ENCODE assay signal across 8 mouse cellular contexts in the genomic region with DNA sequence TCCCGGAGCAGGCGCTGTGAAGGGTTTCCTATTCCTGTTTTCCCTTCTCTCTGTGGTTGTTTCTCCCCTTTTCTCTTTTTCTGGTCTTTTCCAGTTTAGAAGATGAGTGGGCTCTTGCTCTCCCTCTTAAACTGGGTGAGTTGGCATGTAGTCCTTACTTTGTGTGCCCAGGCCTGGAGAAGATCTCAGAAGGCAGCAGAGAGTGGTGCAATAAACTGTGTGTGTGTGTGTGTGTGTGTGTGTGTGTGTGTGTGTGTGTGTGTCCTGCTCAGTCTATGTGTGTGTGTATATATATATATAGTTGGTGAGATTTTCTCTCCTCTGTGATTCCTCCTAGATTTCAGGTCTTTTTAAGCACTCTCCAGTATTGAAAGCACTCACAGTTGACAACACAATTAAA. TPM values are rescaled to one million over a fixed set of nuclear protein-coding genes. Genes with fewer than 3 reads are reported as not detected.
DNase-seq lines count a peak whose midpoint lies in the region; ATAC-seq and TF ChIP-seq lines count a peak whose summit lies in the region.

No protein-coding gene starts in this region.

- no peak for TF ChIP-seq CTCF in gastrocnemius, adult 2 months (IDR thresholded peaks at IDR 0.05)
- TF ChIP-seq CTCF in stomach, postnatal 0 days (IDR thresholded peaks at IDR 0.05; ENCODE audit: low read depth), result no peak

- peak overlapping the region; percentile 71 for H3K4me3 ChIP-seq in gastrocnemius, adult 2 months
- H3K4me3 ChIP-seq in liver, embryonic 13.5 days (replicated peaks), result peak overlapping the region; percentile 45
- H3K4me3 ChIP-seq in stomach, postnatal 0 days (ENCODE audit: low read depth, low read length), result peak overlapping the region; percentile 52

- no peaks in the 10 kb centered on the region for H3K9me3 ChIP-seq in liver, embryonic 13.5 days (replicated peaks)
- H3K9me3 ChIP-seq in stomach, postnatal 0 days (ENCODE audit: control insufficient read depth, low read length), result no peaks in the 10 kb centered on the region

- no peak overlapping the region for H3K9ac ChIP-seq in liver, embryonic 13.5 days
- H3K9ac ChIP-seq in stomach, postnatal 0 days (ENCODE audit: low read length), result 0 out of 2 replicates have a peak overlapping the region, but pooled peaks have one; percentile 27

- H3K27ac ChIP-seq in gastrocnemius, adult 2 months, result peak overlapping the region; percentile 38; the same call in 1 of the 2 replicates
- no peak overlapping the region for H3K27ac ChIP-seq in liver, embryonic 13.5 days
- no peak overlapping the region for H3K27ac ChIP-seq in stomach, postnatal 0 days (replicated peaks)

- no peaks in the 10 kb centered on the region for H3K4me1 ChIP-seq in liver, embryonic 13.5 days (replicated peaks)
- peaks cover 3% of the 10 kb centered on the region; the same call in 1 of the 2 replicates for H3K4me1 ChIP-seq in stomach, postnatal 0 days (replicated peaks; ENCODE audit: control insufficient read depth, insufficient read depth)

- no peak for ATAC-seq in liver, embryonic 13.5 days (ENCODE audit: low read depth)
- ATAC-seq in stomach, postnatal 0 days (ENCODE audit: low FRiP score, low TSS enrichment), result peak; percentile 40; the same call in 1 of the 2 replicates

- WGBS in liver, embryonic 13.5 days (ENCODE audit: insufficient replicate concordance), result 3% methylated on average over 2 of the region's 2 CpGs
- WGBS in stomach, postnatal 0 days, result 0% methylated on average over 2 of the region's 2 CpGs

- peak overlapping the region; percentile 60 for H3K4me2 ChIP-seq in liver, embryonic 13.5 days
- peak overlapping the region; percentile 86 for H3K4me2 ChIP-seq in stomach, postnatal 0 days (replicated peaks; ENCODE audit: low read depth)

- H3K27me3 ChIP-seq in liver, embryonic 13.5 days, result peaks cover 26% of the 10 kb centered on the region
- peaks cover 5% of the 10 kb centered on the region for H3K27me3 ChIP-seq in stomach, postnatal 0 days (ENCODE audit: control insufficient read depth, insufficient read depth, low read length)

- TF ChIP-seq EP300 in stomach, postnatal 0 days (optimal IDR thresholded peaks at IDR 0.05), result no peak

- intact Hi-C loops in gastrocnemius, adult 2 months (cut with DNase I), result no loop called here

- H3K36me3 ChIP-seq in liver, embryonic 13.5 days, result no peaks in the 10 kb centered on the region
- H3K36me3 ChIP-seq in stomach, postnatal 0 days (ENCODE audit: control insufficient read depth, insufficient read depth, low read length), result no peaks in the 10 kb centered on the region

- no peak for DNase-seq in gastrocnemius, adult 2 months
- DNase-seq in gastrocnemius, adult 18-20 months (ENCODE audit: low spot score), result no peak
- peak; percentile 19 for DNase-seq in retina, embryonic 14.5 days (ENCODE audit: low spot score)
- DNase-seq in retina, postnatal 1 day, result no peak
- no peak for DNase-seq in liver, embryonic 13.5 days
- no peak for DNase-seq in stomach, postnatal 0 days (ENCODE audit: low spot score)
- DNase-seq in adrenal gland, postnatal 36 days, result no peak
- no peak for DNase-seq in adrenal gland, postnatal 10 days

RNA-seq across cellular contexts. Expression of a gene that starts 0.5 kb away (rescaled TPM):
- total RNA-seq in gastrocnemius, adult 2 months (2021), result 1 to 10 TPM in 1 of 2 experiments, under 1 TPM in 1; 0.47 to 4.1 TPM
- total RNA-seq in gastrocnemius, adult 18-20 months (2021), result 1 to 10 TPM in 1 of 2 experiments, under 1 TPM in 1; 0.96 to 2.5 TPM
- 0.30 and 0.34 TPM in 2 replicates for polyA plus RNA-seq in liver, embryonic 13.5 days (2015; fragmentation: Nextera tagmentation; extraction: Ambion mirVana)
- 1.3 and 1.4 TPM in 2 replicates for polyA plus RNA-seq in stomach, postnatal 0 days (2015; fragmentation: Nextera tagmentation; extraction: Ambion mirVana)
- under 1 TPM; 0.43 to 0.56 TPM for total RNA-seq in adrenal gland, postnatal 36 days (2021)
- total RNA-seq in adrenal gland, postnatal 10 days (2021), result 1 to 10 TPM; 1.0 to 1.5 TPM
